Mouse (Mus musculus): ENCODE measurements at regions not wholly inside any gene's neighbourhood (a gene's known extent, or its start where the extent isn't known, plus 50 kb on each side); places are given as distances from the start of the nearest gene placed in this dataset.

GRCm38 (mm10) chr5:91729415-91729814 lies 212.0 kb downstream of the Parm1 start:
- CTCF ChIA-PET = no interaction called here
- H3K27me3 ChIP-seq = no peaks in the 10 kb centered on the region
- ATAC-seq (no peak), DNase-seq (ENCODE audit: low read depth, low spot score) (no peak)
- in situ Hi-C loops (cut with MboI; ENCODE audit: low pct_unique_long_range_greater_than_20kb) = no loop called here
- no peak for TF ChIP-seq CTCF (IDR thresholded peaks at IDR 0.05)
- POLR2A ChIA-PET = no interaction called here

GRCm38 (mm10) chr5:91727448-91727847 lies 210.0 kb downstream of the Parm1 start:
- no peak for DNase-seq (ENCODE audit: low read depth, low spot score)
- H3K27me3 ChIP-seq = no peaks in the 10 kb centered on the region
- no peak for TF ChIP-seq CTCF (IDR thresholded peaks at IDR 0.05)
- in situ Hi-C loops (cut with MboI; ENCODE audit: low pct_unique_long_range_greater_than_20kb) = no loop called here
- ATAC-seq = no peak
- ChIA-PET CTCF (interaction anchor here (1.0 kb wide), 1 partner anchor 11 kb away, joined by 3 read pairs; no protein-coding TSS in a partner anchor), POLR2A (no interaction called here)

GRCm38 (mm10) chr5:91726118-91726500 lies 208.7 kb downstream of the Parm1 start:
- in situ Hi-C loops (cut with MboI; ENCODE audit: low pct_unique_long_range_greater_than_20kb) = no loop called here
- ATAC-seq = no peak
- CTCF ChIA-PET = no interaction called here
- no peaks in the 10 kb centered on the region for H3K27me3 ChIP-seq
- POLR2A ChIA-PET = no interaction called here
- no peak for TF ChIP-seq CTCF (IDR thresholded peaks at IDR 0.05)
- DNase-seq (ENCODE audit: low read depth, low spot score) = no peak

DNA sequence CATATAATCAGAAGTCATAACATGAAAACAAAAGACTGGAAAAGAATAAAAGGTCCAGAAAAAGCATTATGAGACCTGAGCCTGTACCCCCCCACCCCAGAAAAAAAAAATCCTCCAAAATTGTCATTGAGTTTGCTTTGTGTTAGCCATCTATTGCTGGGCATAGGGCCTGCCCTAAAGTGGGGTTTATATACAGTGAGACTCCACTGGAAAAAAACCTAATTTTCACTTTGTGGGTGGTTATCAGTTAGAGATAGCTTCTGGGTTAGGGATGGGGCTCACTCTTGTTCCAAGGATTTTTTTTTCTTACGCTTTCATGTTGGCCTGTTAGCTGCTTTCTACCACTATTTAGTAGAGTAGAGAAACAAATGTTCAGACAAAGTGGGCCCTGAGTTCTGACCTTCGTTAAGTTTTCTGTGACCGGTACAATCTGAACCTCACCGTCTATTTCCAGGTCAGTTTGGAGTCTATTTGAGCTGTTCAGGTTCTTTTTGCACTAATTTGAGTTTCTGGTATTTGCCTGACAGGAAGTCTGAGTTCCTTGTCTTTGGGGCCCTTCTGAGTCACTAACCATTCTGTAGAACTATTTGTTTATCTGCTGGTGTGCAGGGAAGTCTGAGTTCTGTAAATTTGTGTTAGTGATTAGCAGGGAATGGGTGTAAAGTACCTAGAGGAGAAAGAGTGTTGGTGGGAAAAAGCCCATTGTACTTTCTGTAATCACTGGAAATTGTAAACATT lies 208.1 kb downstream of the Parm1 start:
- in situ Hi-C loops (cut with MboI; ENCODE audit: low pct_unique_long_range_greater_than_20kb) = no loop called here
- CTCF ChIA-PET = no interaction called here
- no peak for TF ChIP-seq CTCF (IDR thresholded peaks at IDR 0.05)

GRCm38 (mm10) chr5:91724881-91725280 lies 207.5 kb downstream of the Parm1 start:
- TF ChIP-seq CTCF (IDR thresholded peaks at IDR 0.05) = no peak
- POLR2A ChIA-PET = interaction anchor here (0.7 kb wide), 1 partner anchor 32 kb away, joined by 3 read pairs; no protein-coding TSS in a partner anchor

More for the DNA sequence above, 208.1 kb downstream of the Parm1 start:
- no peak for ATAC-seq
- no peak for DNase-seq (ENCODE audit: low read depth, low spot score)
- H3K27me3 ChIP-seq = no peaks in the 10 kb centered on the region
- POLR2A ChIA-PET = interaction anchor here (0.7 kb wide), 1 partner anchor 312 kb away, joined by 3 read pairs; no protein-coding TSS in a partner anchor

GRCm38 (mm10) chr5:91723416-91723815 lies 206.0 kb downstream of the Parm1 start:
- no peak for TF ChIP-seq CTCF (IDR thresholded peaks at IDR 0.05)
- no peaks in the 10 kb centered on the region for H3K27me3 ChIP-seq
- ChIA-PET CTCF (no interaction called here), POLR2A (no interaction called here)
- no peak for ATAC-seq
- no peak for DNase-seq (ENCODE audit: low read depth, low spot score)
- in situ Hi-C loops (cut with MboI; ENCODE audit: low pct_unique_long_range_greater_than_20kb) = no loop called here

More at GRCm38 (mm10) chr5:91724881-91725280, 207.5 kb downstream of the Parm1 start:
- no peaks in the 10 kb centered on the region for H3K27me3 ChIP-seq
- ATAC-seq (no peak), DNase-seq (ENCODE audit: low read depth, low spot score) (no peak)
- in situ Hi-C loops (cut with MboI; ENCODE audit: low pct_unique_long_range_greater_than_20kb) = no loop called here
- CTCF ChIA-PET = no interaction called here

- ATAC-seq (no peak), DNase-seq (ENCODE audit: low read depth, low spot score) (no peak)
- ChIA-PET CTCF (interaction anchor here (1.2 kb wide), 1 partner anchor 10 kb away, joined by 3 read pairs; no protein-coding TSS in a partner anchor), POLR2A (interaction anchor here (0.5 kb wide), 1 partner anchor 440 kb away, joined by 3 read pairs; no protein-coding TSS in a partner anchor)
- in situ Hi-C loops (cut with MboI; ENCODE audit: low pct_unique_long_range_greater_than_20kb) = no loop called here
- H3K27me3 ChIP-seq = no peaks in the 10 kb centered on the region
- no peak for TF ChIP-seq CTCF (IDR thresholded peaks at IDR 0.05)
Observed at GRCm38 (mm10) chr5:91722982-91723381, 205.6 kb downstream of the Parm1 start.

DNA sequence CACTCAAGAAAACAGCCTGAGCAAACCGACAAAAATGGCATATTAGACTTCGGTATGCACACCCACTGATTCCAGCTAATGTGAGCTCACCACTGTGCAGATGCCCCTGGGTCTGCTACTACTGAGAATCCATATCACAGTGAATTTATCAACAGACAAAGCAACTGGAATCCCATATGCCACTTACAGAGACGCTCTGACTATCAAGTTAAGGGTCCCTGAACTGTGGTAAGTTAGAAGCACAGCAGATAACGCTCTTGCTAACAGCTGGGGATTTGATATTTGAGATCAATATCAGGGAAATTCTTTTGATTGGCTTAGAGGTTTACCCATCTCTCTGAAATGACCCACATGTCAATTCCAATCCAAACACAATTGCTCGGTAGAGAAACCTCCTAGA lies 205.0 kb downstream of the Parm1 start:
- DNase-seq (ENCODE audit: low read depth, low spot score) (no peak), ATAC-seq (no peak)
- TF ChIP-seq CTCF (IDR thresholded peaks at IDR 0.05) = no peak
- ChIA-PET POLR2A (interaction anchor here (0.5 kb wide), 1 partner anchor 439 kb away, joined by 3 read pairs; no protein-coding TSS in a partner anchor), CTCF (interaction anchor here (0.6 to 1.2 kb wide), 2 partner anchors 10 to 43 kb away, joined by 3 read pairs; no protein-coding TSS in a partner anchor)
- in situ Hi-C loops (cut with MboI; ENCODE audit: low pct_unique_long_range_greater_than_20kb) = no loop called here
- H3K27me3 ChIP-seq = no peaks in the 10 kb centered on the region

GRCm38 (mm10) chr5:91721231-91722096 lies 204.0 kb downstream of the Parm1 start:
- ChIA-PET POLR2A (no interaction called here), CTCF (interaction anchor here (1.2 kb wide), 1 partner anchor 9 kb away, joined by 3 read pairs; no protein-coding TSS in a partner anchor)
- DNase-seq (ENCODE audit: low read depth, low spot score) = no peak
- TF ChIP-seq CTCF (IDR thresholded peaks at IDR 0.05) = no peak
- no peak for ATAC-seq
- in situ Hi-C loops (cut with MboI; ENCODE audit: low pct_unique_long_range_greater_than_20kb) = no loop called here
- no peaks in the 10 kb centered on the region for H3K27me3 ChIP-seq

- in situ Hi-C loops (cut with MboI; ENCODE audit: low pct_unique_long_range_greater_than_20kb) = no loop called here
- TF ChIP-seq CTCF (IDR thresholded peaks at IDR 0.05) = no peak
- POLR2A ChIA-PET = no interaction called here
- ATAC-seq (no peak), DNase-seq (ENCODE audit: low read depth, low spot score) (no peak)
- H3K27me3 ChIP-seq = no peaks in the 10 kb centered on the region
- CTCF ChIA-PET = interaction anchor here (1.3 kb wide), 1 partner anchor 9 kb away, joined by 3 read pairs; no protein-coding TSS in a partner anchor
Observed at GRCm38 (mm10) chr5:91713020-91713419, 195.6 kb downstream of the Parm1 start.

Data from Patski (cell line).